Mouse (Mus musculus) CD4-positive helper T cell, adult 2 months (primary cell): ENCODE measurements around the gene Lyve1.
"Not testable (repeated sequence)": the region's sequence is repeated elsewhere in the genome, so short reads cannot be mapped to it uniquely, and the experiment has no call there.

Experiments used
- DNase-seq: peaks from one replicate; pipeline ENCODE4 v3.0.0-alpha.2; 2012; ENCODE audit warnings: low read depth, missing footprints, low spot score

Gene Lyve1

GRCm38 (mm10) chr7:110862751-110863289, at the start of gene Lyve1:
Lyve1 (minus strand) TSS chr7:110863239.
- no peak for DNase-seq

GRCm38 (mm10) chr7:110908209-110909144, 45.4 kb upstream of the Lyve1 start:
- no peak for DNase-seq

- DNase-seq, result no peak
Measured at GRCm38 (mm10) chr7:110906566-110906965, 43.5 kb upstream of the Lyve1 start.

- DNase-seq, result no peak
Measured at GRCm38 (mm10) chr7:110903226-110903625, 40.2 kb upstream of the Lyve1 start.

GRCm38 (mm10) chr7:110897202-110897601, 34.2 kb upstream of the Lyve1 start:
- no peak for DNase-seq

GRCm38 (mm10) chr7:110896453-110896852, 33.4 kb upstream of the Lyve1 start:
- DNase-seq, result no peak

- not testable (repeated sequence) for DNase-seq
Measured at GRCm38 (mm10) chr7:110895772-110896171, 32.7 kb upstream of the Lyve1 start.

GRCm38 (mm10) chr7:110894673-110895072, 31.6 kb upstream of the Lyve1 start:
- DNase-seq, result no peak

- no peak for DNase-seq
Measured at GRCm38 (mm10) chr7:110893943-110894610, 31.0 kb upstream of the Lyve1 start.

GRCm38 (mm10) chr7:110891501-110891986, 28.5 kb upstream of the Lyve1 start:
- no peak for DNase-seq

- no peak for DNase-seq
Measured at GRCm38 (mm10) chr7:110881746-110882333, 18.8 kb upstream of the Lyve1 start.

- no peak for DNase-seq
Measured at GRCm38 (mm10) chr7:110878028-110878427, 15.0 kb upstream of the Lyve1 start.

GRCm38 (mm10) chr7:110876965-110877364, 13.9 kb upstream of the Lyve1 start:
- no peak for DNase-seq

- DNase-seq, result no peak
Measured at GRCm38 (mm10) chr7:110868807-110869206, 5.8 kb upstream of the Lyve1 start.

GRCm38 (mm10) chr7:110867116-110867515, 4.1 kb upstream of the Lyve1 start:
- DNase-seq, result no peak

GRCm38 (mm10) chr7:110866021-110866420, 3.0 kb upstream of the Lyve1 start:
- no peak for DNase-seq

- DNase-seq, result no peak
Measured at GRCm38 (mm10) chr7:110865570-110865969, 2.5 kb upstream of the Lyve1 start.

- DNase-seq, result no peak
Measured at GRCm38 (mm10) chr7:110865038-110865437, 2.0 kb upstream of the Lyve1 start.

GRCm38 (mm10) chr7:110860129-110860528, 2.9 kb downstream of the Lyve1 start:
- no peak for DNase-seq

- no peak for DNase-seq
Measured at GRCm38 (mm10) chr7:110855604-110856003, 7.4 kb downstream of the Lyve1 start.

GRCm38 (mm10) chr7:110854927-110855546, 8.0 kb downstream of the Lyve1 start:
- DNase-seq, result no peak
